Mouse (Mus musculus) megakaryocyte, embryonic 14.5 days (primary cell): ENCODE measurements around the gene Gm20388.

Experiments
- FLI1 ChIP-seq: IDR thresholded peaks from 2 replicates; pipeline ENCODE4 v1.6.1; 2012; ENCODE audit warnings: low read length, inconsistent platforms, mixed read lengths
- GATA1 ChIP-seq: IDR thresholded peaks from 3 replicates; pipeline ENCODE4 v1.6.1; 2012; ENCODE audit warnings: mixed read lengths, low read length, inconsistent platforms, borderline replicate concordance

DNA sequence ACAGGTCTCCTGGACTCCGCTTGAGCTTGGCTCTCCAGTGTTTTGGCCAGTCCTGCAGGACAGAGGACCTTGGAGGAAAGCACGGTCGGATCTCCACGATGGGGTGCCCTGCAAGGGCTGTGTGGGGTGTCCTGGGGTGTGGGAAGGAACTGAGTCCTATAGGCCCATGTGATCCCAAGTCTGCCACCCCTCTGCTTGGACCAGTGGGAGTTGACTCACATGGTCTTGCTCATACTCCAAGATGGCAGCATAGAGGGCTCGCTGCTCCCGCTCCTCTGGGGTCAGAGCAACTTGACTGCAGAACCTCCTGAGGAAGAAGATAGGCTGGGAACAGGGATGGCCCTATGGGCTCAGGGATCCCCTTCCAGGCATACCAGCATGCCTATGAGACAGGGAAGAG lies 3337.1 kb downstream of the Gm20388 start:
- no peak for TF ChIP-seq FLI1
- no peak for TF ChIP-seq GATA1
